Mouse (Mus musculus) stomach, postnatal 0 days (tissue): ENCODE measurements around the gene Usp19. TPM values are rescaled to one million over a fixed set of nuclear protein-coding genes. Genes with fewer than 3 reads are reported as not detected.

Experiments
- ATAC-seq: fragments of 200-750 bp; cut with Nextera tagmentation; 2 replicates; pipeline ENCODE4 v1.8.0; 2017; ENCODE audit not compliant: low FRiP score, low TSS enrichment
- DNase-seq: peaks from one replicate; pipeline ENCODE4 v3.0.0-alpha.2; 2016; ENCODE audit warnings: low spot score
- H3K27ac ChIP-seq: fragments of 300-500 bp; sonication (generic); replicated peaks from 2 replicates; pipeline ENCODE4 v1.5.1; 2014; ENCODE audit warnings: mild to moderate bottlenecking, control low read depth
- H3K27me3 ChIP-seq: fragments of 300-500 bp; sonication (generic); 2 replicates; pipeline ENCODE4 v1.6.1; 2014; ENCODE audit warnings: low read length; ENCODE audit not compliant: control insufficient read depth, insufficient read depth
- H3K36me3 ChIP-seq: fragments of 300-500 bp; sonication (generic); 2 replicates; pipeline ENCODE4 v1.6.1; 2014; ENCODE audit warnings: low read length, mixed read lengths; ENCODE audit not compliant: control insufficient read depth, insufficient read depth
- H3K4me1 ChIP-seq: fragments of 300-500 bp; sonication (generic); replicated peaks from 2 replicates; pipeline ENCODE4 v1.6.1; 2014; ENCODE audit warnings: antibody characterized with exemption; ENCODE audit not compliant: control insufficient read depth, insufficient read depth
- H3K4me2 ChIP-seq: fragments of 300-500 bp; sonication (generic); replicated peaks from 2 replicates; pipeline ENCODE4 v1.6.1; 2014; ENCODE audit warnings: low read depth, mild to moderate bottlenecking, control low read depth, moderate library complexity
- H3K4me3 ChIP-seq: fragments of 300-500 bp; sonication (generic); 2 replicates; pipeline ENCODE4 v1.5.1; 2014; ENCODE audit warnings: low read depth, low read length, control low read depth
- H3K9ac ChIP-seq: fragments of 300-500 bp; sonication (generic); 2 replicates; pipeline ENCODE4 v1.6.1; 2014; ENCODE audit warnings: mild to moderate bottlenecking, low read length, control low read depth, mixed read lengths
- H3K9me3 ChIP-seq: fragments of 300-500 bp; sonication (generic); 2 replicates; pipeline ENCODE4 v1.6.1; 2016; ENCODE audit warnings: low read length; ENCODE audit not compliant: control insufficient read depth
- CTCF ChIP-seq: IDR thresholded peaks from 2 replicates; pipeline ENCODE4 v1.5.1; 2016; ENCODE audit warnings: antibody characterized with exemption, low read depth, mild to moderate bottlenecking, moderate library complexity
- EP300 ChIP-seq: optimal IDR thresholded peaks from 2 replicates; pipeline ENCODE3; 2016; ENCODE audit warnings: antibody characterized with exemption
- WGBS: fragments of 180-500 bp; shearing (Covaris S2); extraction: QIAGEN DNeasy Blood & Tissue Kit; methylation state at CpG from one replicate; pipeline ENCODE4 v1.1.7; 2014; 5-methylcytosine and 5-hydroxymethylcytosine counted together
- polyA plus RNA-seq: library from polyadenylated mRNA; unstranded; fragments of >200 nt; fragmentation: Nextera tagmentation; extraction: Ambion mirVana; gene quantifications from 2 replicates; pipeline ENCODE4 v1.2.1, GENCODE M21; 2015

The Usp19 gene
- polyA plus RNA-seq, 1 experiment from 2014 or later: 22.2 TPM

- WGBS: 93% methylated on average over 12 of the region's 17 CpGs
- no peak overlapping the region for H3K4me3 ChIP-seq
- peaks cover 4% of the 10 kb centered on the region; the same call in 1 of the 2 replicates for H3K4me1 ChIP-seq
- H3K4me2 ChIP-seq: no peak overlapping the region
- no peak for TF ChIP-seq EP300
- no peak for TF ChIP-seq CTCF
- no peaks in the 10 kb centered on the region for H3K27me3 ChIP-seq
- no peak for DNase-seq
- H3K36me3 ChIP-seq: peaks cover 32% of the 10 kb centered on the region
- H3K9ac ChIP-seq: no peak overlapping the region
- no peak for ATAC-seq
- H3K9me3 ChIP-seq: no peaks in the 10 kb centered on the region
- H3K27ac ChIP-seq: no peak overlapping the region
Observed at GRCm38 (mm10) chr9:108488403-108488802, 2.0 kb upstream of the Usp19 start.

DNA sequence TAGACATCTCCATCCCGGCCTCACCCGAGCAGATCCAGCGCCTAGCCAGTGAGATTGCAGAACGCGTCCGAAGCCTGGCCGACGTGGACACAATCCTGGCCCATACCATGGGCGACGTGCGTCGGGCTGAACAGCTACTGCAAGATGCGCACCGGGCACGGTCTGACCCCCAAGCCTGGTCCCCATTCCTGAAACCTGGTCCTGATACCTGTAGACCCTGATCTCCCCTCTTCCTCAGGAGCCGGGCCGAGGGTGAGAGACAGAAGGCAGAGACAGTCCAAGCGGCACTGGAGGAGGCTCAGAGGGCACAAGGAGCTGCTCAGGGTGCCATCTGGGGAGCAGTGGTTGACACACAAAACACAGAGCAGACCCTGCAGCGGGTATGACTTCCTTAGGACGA, 1.2 kb upstream of the Usp19 start:
- DNase-seq (no peak), ATAC-seq (no peak)
- Histone ChIP-seq H3K9me3 (no peaks in the 10 kb centered on the region), H3K36me3 (peaks cover 36% of the 10 kb centered on the region), H3K27ac (peak overlapping the region; percentile 99; the same call in 1 of the 2 replicates), H3K27me3 (no peaks in the 10 kb centered on the region), H3K9ac (no peak overlapping the region), H3K4me2 (no peak overlapping the region), H3K4me3 (no peak overlapping the region), H3K4me1 (peaks cover 4% of the 10 kb centered on the region; the same call in 1 of the 2 replicates)
- TF ChIP-seq CTCF (no peak), EP300 (no peak)
- WGBS: 96% methylated on average over 20 of the region's 20 CpGs

- DNase-seq (no peak), ATAC-seq (no peak; the same call in 1 of the 2 replicates)
- Histone ChIP-seq H3K9me3 (no peaks in the 10 kb centered on the region), H3K36me3 (peaks cover 37% of the 10 kb centered on the region), H3K9ac (peak overlapping the region; percentile 96), H3K27me3 (no peaks in the 10 kb centered on the region), H3K4me2 (peak overlapping the region; percentile 84), H3K27ac (peak overlapping the region; percentile 99), H3K4me3 (peak overlapping the region; percentile 96), H3K4me1 (peaks cover 4% of the 10 kb centered on the region; the same call in 1 of the 2 replicates)
- TF ChIP-seq CTCF (no peak), EP300 (no peak)
- WGBS: 54% methylated on average over 26 of the region's 26 CpGs
Observed at GRCm38 (mm10) chr9:108489702-108490558, 472 bp upstream of the Usp19 start.

GRCm38 (mm10) chr9:108491286-108491580, 831 bp downstream of the Usp19 start:
- H3K9ac ChIP-seq: peak overlapping the region; percentile 96
- no peak for TF ChIP-seq CTCF
- TF ChIP-seq EP300: no peak
- peak overlapping the region; percentile 84 for H3K4me2 ChIP-seq
- H3K9me3 ChIP-seq: no peaks in the 10 kb centered on the region
- H3K4me1 ChIP-seq: peaks cover 4% of the 10 kb centered on the region; the same call in 1 of the 2 replicates
- ATAC-seq (no peak), DNase-seq (no peak)
- H3K27ac ChIP-seq: peak overlapping the region; percentile 99
- H3K27me3 ChIP-seq: no peaks in the 10 kb centered on the region
- WGBS: 3% methylated on average over 12 of the region's 12 CpGs
- H3K4me3 ChIP-seq: peak overlapping the region; percentile 96
- peaks cover 39% of the 10 kb centered on the region for H3K36me3 ChIP-seq

GRCm38 (mm10) chr9:108492043-108492750, 1.8 kb downstream of the Usp19 start:
- H3K27me3 ChIP-seq: no peaks in the 10 kb centered on the region
- peak overlapping the region; percentile 96 for H3K4me3 ChIP-seq
- H3K9me3 ChIP-seq: no peaks in the 10 kb centered on the region
- ATAC-seq (no peak), DNase-seq (no peak)
- H3K9ac ChIP-seq: peak overlapping the region; percentile 96
- 73% methylated on average over 16 of the region's 16 CpGs for WGBS
- peaks cover 37% of the 10 kb centered on the region for H3K36me3 ChIP-seq
- H3K27ac ChIP-seq: peak overlapping the region; percentile 99
- H3K4me1 ChIP-seq: peaks cover 4% of the 10 kb centered on the region; the same call in 1 of the 2 replicates
- no peak for TF ChIP-seq CTCF
- no peak for TF ChIP-seq EP300
- peak overlapping the region; percentile 84 for H3K4me2 ChIP-seq

DNA sequence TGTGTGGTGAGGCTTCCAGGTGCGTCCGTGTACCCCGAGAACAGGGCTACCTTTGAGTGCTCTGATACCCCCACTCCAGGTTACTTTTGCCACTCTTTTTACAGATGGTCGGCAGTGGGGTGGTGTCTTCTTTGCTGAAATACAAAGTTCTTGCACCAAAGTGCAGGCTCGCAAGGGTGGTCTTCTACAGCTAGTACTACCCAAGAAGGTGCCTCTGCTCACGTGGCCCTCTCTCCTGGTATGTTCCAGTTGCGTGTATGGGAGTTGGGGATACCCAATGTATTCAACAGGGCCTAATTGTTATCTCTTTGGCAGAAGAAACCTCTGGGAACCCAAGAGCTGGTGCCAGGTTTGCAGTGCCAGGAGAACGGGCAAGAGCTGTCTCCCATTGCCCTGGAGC, 2.8 kb downstream of the Usp19 start:
- no peak for ATAC-seq
- Histone ChIP-seq H3K27ac (no peak overlapping the region), H3K27me3 (no peaks in the 10 kb centered on the region), H3K9me3 (no peaks in the 10 kb centered on the region), H3K4me3 (no peak overlapping the region), H3K4me1 (peaks cover 4% of the 10 kb centered on the region; the same call in 1 of the 2 replicates), H3K9ac (no peak overlapping the region), H3K36me3 (peaks cover 33% of the 10 kb centered on the region), H3K4me2 (no peak overlapping the region)
- no peak for TF ChIP-seq CTCF
- TF ChIP-seq EP300: no peak
- WGBS: 91% methylated on average over 8 of the region's 8 CpGs
- no peak for DNase-seq
